Mouse (Mus musculus): Measurements from ENCODE around the gene Gas7.

- TF ChIP-seq CTCF (IDR thresholded peaks at IDR 0.05; ENCODE audit: extremely low read depth, insufficient read length, insufficient replicate concordance, low read depth, low read length) = no peak
- no peak for TF ChIP-seq POLR2A (IDR thresholded peaks at IDR 0.05; ENCODE audit: low read depth, low read length)
Observed at GRCm38 (mm10) chr11:67549306-67549705, 94.1 kb downstream of the Gas7 start.
